Mouse (Mus musculus) embryonic fibroblast, embryonic 13.5 days (primary cell): Measurements from ENCODE around the gene Gm5148.

Experiments used
- CTCF ChIP-seq: IDR thresholded peaks from 2 replicates; pipeline ENCODE4 v1.5.1; 2011; ENCODE audit warnings: mild to moderate bottlenecking, control low read depth, low read length, moderate library complexity, borderline replicate concordance; ENCODE audit not compliant: insufficient read depth
- POLR2A ChIP-seq: IDR thresholded peaks from 2 replicates; pipeline ENCODE4 v1.6.1; 2011; ENCODE audit warnings: low read depth, mild to moderate bottlenecking, control low read depth, low read length, moderate library complexity

DNA sequence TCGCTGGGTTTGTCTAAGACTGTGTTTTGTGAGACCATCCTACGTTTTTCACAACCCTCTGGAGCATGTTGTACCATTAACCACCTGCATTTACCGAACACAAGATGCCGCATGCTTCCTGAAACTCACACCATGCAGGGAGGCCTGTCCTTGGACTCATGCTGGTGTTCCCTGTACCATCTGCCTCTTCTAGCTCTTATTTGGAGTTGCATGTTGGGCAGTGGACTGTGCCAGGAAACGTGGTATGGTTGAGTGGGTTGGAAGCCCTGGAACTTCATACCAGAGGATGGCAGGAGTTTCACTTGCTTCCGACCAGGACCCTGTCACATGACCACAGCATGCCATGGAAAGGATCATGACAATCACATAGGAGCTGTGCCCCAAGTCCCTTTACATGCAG lies 16.5 kb downstream of the Gm5148 start:
- no peak for TF ChIP-seq CTCF
- TF ChIP-seq POLR2A, result no peak
